In the genomic region with DNA sequence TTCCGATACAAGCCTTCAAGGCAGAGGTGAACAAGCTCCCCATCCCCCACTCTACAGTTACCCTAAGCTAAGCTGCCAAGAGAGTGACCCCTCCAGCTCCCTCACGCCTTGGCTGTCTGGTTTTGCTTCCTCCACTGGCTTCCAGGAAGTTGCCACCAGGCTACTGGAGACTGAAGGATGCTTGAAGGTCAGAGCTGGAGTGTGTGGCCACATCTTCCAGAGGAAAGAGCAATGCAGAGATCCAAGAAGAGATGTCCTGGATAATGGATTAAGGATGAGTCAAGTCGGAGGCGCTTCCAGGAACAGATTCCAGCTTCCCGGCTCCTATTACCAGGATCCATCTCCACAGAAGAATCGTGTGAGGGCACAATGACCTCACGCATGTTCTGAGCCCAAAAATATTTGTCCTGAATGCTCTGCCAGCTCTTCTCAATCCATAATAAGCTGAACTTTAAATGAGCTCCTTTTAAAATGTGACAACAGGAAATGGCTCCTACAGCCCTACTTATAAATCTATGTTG, we compare ENCODE assay signal across 9 mouse cellular contexts.
A peak's percentile ranks its signal among the peaks of the same experiment; 100 is the strongest.
DNase-seq lines count a peak whose midpoint lies in the region; ATAC-seq and TF ChIP-seq lines count a peak whose summit lies in the region.
"Had no signal": no experiment of that assay in that cellular context is flagged by ENCODE, and none has a peak within 500 bp of the region (broad histone marks: within the 10 kb centered on the region; RNA-seq: fewer than 3 reads in every experiment).

No protein-coding gene starts in this region.

- peak; percentile 19 to 50 for DNase-seq in left cerebral cortex, postnatal 14 days (ENCODE audit: low spot score in 2 of 2)
- no peak for DNase-seq in left cerebral cortex, adult 8-10 months (ENCODE audit: low spot score in 2 of 2)
- peak; percentile 36 to 58 for DNase-seq in gastrocnemius, adult 8-10 months (ENCODE audit: low spot score in 2 of 2)
- peak; percentile 64 for DNase-seq in kidney, postnatal 0 days (ENCODE audit: low spot score)
- DNase-seq in ovary, postnatal 14 days (ENCODE audit: low spot score) = peak; percentile 5
- no peak for DNase-seq in cerebellum, postnatal 36 days
- no peak for DNase-seq in cerebellum, adult 2 months
- DNase-seq in spleen, postnatal 10 days (ENCODE audit: low spot score in 2 of 2) = no peak

- no peak for TF ChIP-seq POLR2A in cerebellum, adult 2 months (IDR thresholded peaks at IDR 0.05; ENCODE audit: borderline replicate concordance, insufficient read depth, low read length)

- H3K9ac ChIP-seq in kidney, postnatal 0 days (ENCODE audit: low read depth, low read length) = no peak overlapping the region

- no peaks in the 10 kb centered on the region for H3K36me3 ChIP-seq in kidney, postnatal 0 days (ENCODE audit: insufficient read depth, low read length)
- H3K36me3 ChIP-seq: G1E had no signal

- WGBS in kidney, postnatal 0 days = 51% methylated on average over 7 of the region's 7 CpGs
- 79% methylated on average over 7 of the region's 7 CpGs for WGBS in cerebellum, adult 2 months

- 0 out of 2 replicates have a peak, but pooled peaks have one; percentile 21 for ATAC-seq in kidney, postnatal 0 days (replicated peaks; ENCODE audit: low FRiP score, low read depth)

- H3K4me1 ChIP-seq in kidney, postnatal 0 days (replicated peaks; ENCODE audit: insufficient read depth, low read length) = no peaks in the 10 kb centered on the region
- no peaks in the 10 kb centered on the region for H3K4me1 ChIP-seq in cerebellum, adult 2 months (ENCODE audit: control insufficient read depth, insufficient read depth, low read length)

- H3K4me2 ChIP-seq in kidney, postnatal 0 days (ENCODE audit: low read length) = no peak overlapping the region

- no peaks in the 10 kb centered on the region for H3K27me3 ChIP-seq in kidney, postnatal 0 days (ENCODE audit: insufficient read depth, low read length)
- H3K27me3 ChIP-seq in cerebellum, adult 2 months (ENCODE audit: control insufficient read depth, insufficient read depth, low read length) = no peaks in the 10 kb centered on the region

- H3K27ac ChIP-seq in kidney, postnatal 0 days = no peak overlapping the region
- H3K27ac ChIP-seq in cerebellum, adult 2 months (ENCODE audit: insufficient read depth, low read length) = no peak overlapping the region

- no peak overlapping the region for H3K4me3 ChIP-seq in kidney, postnatal 0 days (replicated peaks; ENCODE audit: low read depth, low read length)
- no peak overlapping the region for H3K4me3 ChIP-seq in cerebellum, adult 2 months (replicated peaks; ENCODE audit: insufficient read depth, low read depth, low read length)

- intact Hi-C loops in left cerebral cortex, postnatal 14 days (cut with DNase I) = no loop called here

- no peaks in the 10 kb centered on the region for H3K9me3 ChIP-seq in kidney, postnatal 0 days (replicated peaks; ENCODE audit: low read length)
- H3K9me3 ChIP-seq: G1E had no signal

- no peak for TF ChIP-seq CTCF in kidney, postnatal 0 days (IDR thresholded peaks at IDR 0.05; ENCODE audit: low read depth)
- no peak for TF ChIP-seq CTCF in cerebellum, adult 2 months (IDR thresholded peaks at IDR 0.05; ENCODE audit: borderline replicate concordance, insufficient read depth, low read depth, low read length)

Comparison
In these comparisons a context has a peak if more than half of its experiments do, and no peak if none do; other contexts are left out.
1. DNase-seq: peak in left cerebral cortex, postnatal 14 days (2 of 2), gastrocnemius, adult 8-10 months (2 of 2), kidney, postnatal 0 days (single experiment) and ovary, postnatal 14 days (single experiment); none in left cerebral cortex, adult 8-10 months (0 of 2), cerebellum, postnatal 36 days (0 of 2), cerebellum, adult 2 months (0 of 2) and spleen, postnatal 10 days (0 of 2).